Mouse (Mus musculus) bone marrow, adult 2 months (tissue): ENCODE measurements around the gene Heyl.

Source experiments
- CTCF ChIP-seq: fragments of 200-500 bp; IDR thresholded peaks from 2 replicates; pipeline ENCODE4 v1.5.1; 2011; ENCODE audit warnings: low read length, control low read depth; ENCODE audit not compliant: control insufficient read depth, insufficient read depth
- POLR2A ChIP-seq: fragments of 200-500 bp; IDR thresholded peaks from 2 replicates; pipeline ENCODE4 v1.6.1; 2011; ENCODE audit warnings: low read depth, mild to moderate bottlenecking, control low read depth, low read length, borderline replicate concordance; ENCODE audit not compliant: control insufficient read depth

GRCm38 (mm10) chr4:123220637-123221036, 12.7 kb upstream of the Heyl start:
- TF ChIP-seq POLR2A (no peak), CTCF (no peak)
